Mouse (Mus musculus) hematopoietic stem cell, adult 5-6 weeks (primary cell): ENCODE data around the gene Plrg1. TPM values are rescaled to one million over a fixed set of nuclear protein-coding genes. Genes with fewer than 3 reads are reported as not detected.
A peak's percentile ranks its signal among the peaks of the same experiment; 100 is the strongest.

ENCODE experiments used
- ATAC-seq, 2 experiments: fragments of 125-278 bp in 1 of 2; replicated peaks in 1 of 2; 2 replicates each; pipeline ENCODE4 v1.8.0; 2016 to 2017; ENCODE audit warnings: inconsistent platforms in 2 of 2, mild to moderate bottlenecking in 2 of 2, moderate number of reproducible peaks in 2 of 2, low read depth in 1 of 2, moderate TSS enrichment in 1 of 2; ENCODE audit not compliant: low FRiP score in 2 of 2, poor library complexity in 2 of 2, severe bottlenecking in 2 of 2, insufficient read depth in 1 of 2, low TSS enrichment in 1 of 2
- total RNA-seq: library from RNA; stranded (forward); fragments of 172-1452, 232-1000 nt; gene quantifications from 2 replicates; pipeline ENCODE4 v1.2.3, GENCODE M21; 2017

Gene Plrg1
- 76.7 and 87.0 TPM in 2 replicates for total RNA-seq

- peak; percentile 91 to 97 for ATAC-seq
Observed at GRCm38 (mm10) chr3:83055281-83056038, at the start of gene Plrg1. Plrg1 (plus strand) TSS chr3:83055522.

DNA sequence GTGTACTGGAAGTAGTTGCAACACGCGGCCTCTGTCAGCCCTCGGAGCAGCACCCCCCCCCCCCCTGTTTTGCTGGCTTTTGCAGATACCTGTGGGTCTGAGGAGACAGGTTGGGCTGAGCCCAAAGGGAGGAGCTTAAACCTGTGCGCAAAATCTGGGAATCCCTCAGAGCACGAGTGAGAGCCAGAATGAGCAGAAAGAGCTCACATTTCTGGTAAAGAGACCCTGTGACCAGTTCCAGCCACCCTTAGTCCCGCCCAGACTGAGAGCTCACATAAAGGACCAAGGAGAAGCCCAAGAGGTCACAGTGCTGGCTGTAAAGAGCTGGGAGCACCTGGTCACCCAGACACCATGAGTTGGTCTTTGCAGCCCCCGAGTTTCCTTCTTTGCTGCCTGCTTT, 47.8 kb upstream of the Plrg1 start, which contains the start of gene Fgg:
Fgg (plus strand) TSS at position 168 of the 400 bp plus-strand sequence.
- ATAC-seq = no peak

DNA sequence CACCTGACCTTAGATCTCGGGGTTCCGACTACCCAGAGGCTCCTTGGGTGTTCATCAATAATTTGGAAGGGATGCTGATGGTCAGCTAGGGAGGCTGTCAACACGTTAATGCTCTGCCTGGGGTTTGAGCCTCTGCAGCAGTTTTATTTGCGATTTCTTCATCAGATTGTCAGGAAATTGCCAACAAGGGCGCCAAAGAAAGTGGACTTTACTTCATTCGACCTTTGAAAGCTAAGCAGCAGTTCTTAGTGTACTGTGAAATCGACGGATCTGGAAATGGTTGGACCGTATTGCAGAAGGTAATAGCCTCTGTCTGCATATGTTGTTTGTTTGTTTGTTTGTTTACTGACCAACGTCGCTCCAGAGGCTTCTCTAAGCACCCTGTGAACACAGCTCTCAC, 45.0 kb upstream of the Plrg1 start:
- no peak for ATAC-seq

- no peak for ATAC-seq
Observed at GRCm38 (mm10) chr3:83011136-83011535, 44.2 kb upstream of the Plrg1 start.

GRCm38 (mm10) chr3:83011565-83011964, 43.8 kb upstream of the Plrg1 start:
- ATAC-seq = no peak

DNA sequence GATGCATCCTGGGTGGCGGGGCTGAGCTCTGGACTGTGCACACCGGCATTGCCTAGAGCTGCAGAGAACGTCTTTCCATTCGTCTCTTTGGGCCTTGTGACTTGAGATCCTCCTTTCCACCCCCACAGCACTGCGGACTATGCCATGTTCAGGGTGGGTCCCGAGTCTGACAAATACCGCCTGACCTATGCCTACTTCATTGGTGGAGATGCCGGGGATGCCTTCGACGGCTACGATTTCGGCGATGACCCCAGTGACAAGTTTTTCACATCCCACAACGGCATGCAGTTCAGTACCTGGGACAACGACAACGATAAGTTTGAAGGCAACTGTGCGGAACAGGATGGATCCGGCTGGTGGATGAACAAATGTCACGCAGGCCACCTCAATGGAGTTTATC, 42.7 kb upstream of the Plrg1 start:
- ATAC-seq = no peak

DNA sequence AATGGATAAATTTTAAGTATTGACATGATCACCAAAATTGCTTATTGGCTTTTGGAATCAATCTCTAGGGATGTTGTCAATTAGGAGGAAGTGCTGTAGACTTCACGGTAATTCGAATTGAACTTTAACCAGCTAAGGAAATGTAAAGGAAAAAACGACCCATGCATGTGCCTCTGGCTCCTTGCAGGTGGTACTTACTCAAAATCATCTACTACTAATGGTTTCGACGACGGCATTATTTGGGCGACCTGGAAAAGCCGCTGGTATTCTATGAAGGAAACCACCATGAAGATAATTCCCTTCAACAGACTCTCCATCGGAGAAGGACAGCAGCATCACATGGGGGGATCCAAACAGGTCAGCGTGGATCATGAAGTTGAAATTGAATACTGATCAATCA, 41.4 kb upstream of the Plrg1 start:
- ATAC-seq = no peak

DNA sequence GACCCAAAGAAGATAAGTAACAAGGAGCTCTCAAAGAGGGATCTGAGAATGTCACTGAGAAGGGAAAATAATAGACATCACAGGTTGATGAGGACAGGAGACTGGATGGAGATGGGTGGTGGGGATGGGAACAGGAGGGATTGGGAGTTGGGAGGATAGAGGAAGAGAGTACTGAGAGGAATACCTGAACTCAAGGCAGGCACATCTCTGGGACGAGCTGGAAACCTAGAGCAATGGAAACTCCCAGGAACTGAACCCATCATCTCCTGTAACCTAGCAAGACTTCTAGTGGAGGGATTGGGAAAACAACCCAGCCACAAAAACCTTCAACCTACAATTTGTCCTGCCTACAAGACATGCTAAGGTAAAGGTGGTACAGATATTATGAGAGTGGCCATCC, 39.1 kb upstream of the Plrg1 start:
- ATAC-seq = no peak

- ATAC-seq = no peak
Observed at GRCm38 (mm10) chr3:83020387-83020786, 34.9 kb upstream of the Plrg1 start.

GRCm38 (mm10) chr3:83021176-83021575, 34.1 kb upstream of the Plrg1 start:
- no peak for ATAC-seq

- no peak for ATAC-seq
Observed at GRCm38 (mm10) chr3:83025036-83025435, 30.3 kb upstream of the Plrg1 start.

GRCm38 (mm10) chr3:83025475-83026301, 29.6 kb upstream of the Plrg1 start, which contains the start of gene Fga:
Fga (plus strand) TSS chr3:83026076.
- no peak for ATAC-seq

GRCm38 (mm10) chr3:83027546-83028251, 27.6 kb upstream of the Plrg1 start:
- ATAC-seq = no peak

DNA sequence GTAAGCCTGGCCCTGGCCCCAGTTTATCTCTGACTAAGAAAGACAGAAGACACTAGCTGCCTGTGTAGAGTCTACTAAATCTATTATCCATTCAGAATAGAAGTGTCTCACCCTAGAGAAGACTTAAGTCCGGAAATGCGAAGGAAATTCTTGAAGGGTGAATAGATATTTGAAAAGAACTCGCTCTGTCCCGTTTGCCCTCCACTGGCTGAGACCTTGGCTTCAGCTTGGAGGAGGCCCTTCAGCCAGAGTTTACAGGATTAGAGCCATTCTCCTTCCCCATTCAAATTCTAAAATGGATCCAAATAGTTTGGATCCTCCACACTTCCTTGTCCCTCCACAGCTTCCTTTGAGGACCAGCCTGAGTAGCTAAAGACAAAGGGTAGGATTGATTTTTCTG, 25.0 kb upstream of the Plrg1 start:
- no peak for ATAC-seq

DNA sequence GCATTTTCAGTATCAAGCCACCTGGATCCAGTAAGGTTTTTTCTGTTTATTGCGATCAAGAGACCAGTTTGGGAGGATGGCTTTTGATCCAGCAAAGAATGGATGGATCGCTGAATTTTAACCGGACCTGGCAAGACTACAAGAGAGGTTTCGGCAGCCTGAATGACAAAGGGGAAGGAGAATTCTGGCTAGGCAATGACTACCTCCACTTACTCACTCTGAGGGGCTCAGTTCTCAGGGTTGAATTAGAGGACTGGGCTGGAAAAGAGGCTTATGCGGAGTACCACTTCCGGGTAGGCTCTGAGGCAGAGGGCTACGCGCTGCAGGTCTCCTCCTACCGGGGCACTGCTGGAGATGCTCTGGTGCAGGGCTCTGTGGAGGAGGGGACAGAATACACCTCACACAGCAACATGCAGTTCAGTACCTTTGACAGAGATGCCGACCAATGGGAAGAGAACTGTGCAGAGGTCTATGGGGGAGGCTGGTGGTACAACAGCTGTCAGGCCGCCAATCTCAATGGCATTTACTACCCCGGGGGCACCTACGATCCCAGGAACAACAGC, 22.5 kb upstream of the Plrg1 start:
- ATAC-seq = no peak

DNA sequence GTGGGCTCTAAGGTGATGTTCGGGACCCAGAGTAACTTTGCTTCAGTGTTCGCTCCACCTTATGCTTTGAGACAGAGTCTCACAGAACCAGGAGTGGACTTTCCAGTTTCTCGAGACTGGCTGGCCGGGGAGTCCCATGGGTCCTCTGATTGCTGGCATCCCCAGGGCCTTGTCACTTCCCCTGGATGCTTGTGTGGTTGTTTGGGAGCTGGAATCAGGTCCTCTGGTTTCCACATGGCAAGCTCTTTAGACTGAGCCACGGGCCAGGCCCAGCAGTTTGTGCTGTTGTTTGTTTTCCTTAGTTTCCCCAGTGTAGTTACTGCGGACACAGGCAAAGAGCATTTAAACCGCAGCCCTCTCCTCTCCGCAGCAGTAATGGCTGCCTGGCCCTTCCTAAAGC, 21.5 kb upstream of the Plrg1 start:
- no peak for ATAC-seq

DNA sequence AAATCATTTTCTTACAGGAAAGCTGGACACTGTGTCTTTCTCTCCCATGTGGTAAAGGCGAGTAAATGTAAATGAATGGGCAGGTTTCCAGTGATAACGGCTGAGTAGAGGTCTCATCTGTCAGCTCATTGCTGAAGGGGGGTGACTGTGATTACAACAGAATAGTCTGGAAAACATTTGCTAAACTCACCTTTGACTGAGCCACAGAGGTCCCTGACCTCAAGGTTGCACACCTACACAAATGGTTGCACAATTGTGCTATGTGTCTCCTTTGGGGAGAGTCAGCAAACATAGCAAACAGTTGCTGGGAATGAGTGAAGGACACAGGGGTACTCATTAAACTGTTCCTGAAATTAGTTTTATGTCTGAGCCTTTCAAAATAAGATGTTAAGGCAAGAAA, 16.5 kb upstream of the Plrg1 start:
- ATAC-seq = no peak

DNA sequence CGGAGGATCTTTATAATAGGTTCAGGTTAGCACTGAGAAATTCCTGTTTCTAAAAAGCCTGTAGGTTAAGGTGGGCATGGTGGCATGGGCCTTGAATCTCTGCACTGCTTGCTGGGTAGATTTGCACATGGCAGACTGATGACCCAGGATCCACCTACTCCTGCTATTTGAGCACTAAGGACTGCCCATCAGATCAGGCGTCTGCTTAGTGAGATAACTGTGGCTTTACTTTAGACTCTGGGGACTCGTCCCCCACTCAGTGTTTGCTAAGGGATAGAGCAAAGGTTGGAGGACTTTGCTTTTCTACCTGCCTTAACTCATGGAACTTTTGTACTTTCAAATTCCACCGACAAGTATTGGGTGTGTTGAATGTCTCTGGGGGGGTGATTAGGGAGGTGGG, 15.7 kb upstream of the Plrg1 start:
- ATAC-seq = no peak
